Mouse (Mus musculus): ENCODE measurements at regions not wholly inside any gene's neighbourhood (a gene's known extent, or its start where the extent isn't known, plus 50 kb on each side); places are given as distances from the start of the nearest gene placed in this dataset.

DNA sequence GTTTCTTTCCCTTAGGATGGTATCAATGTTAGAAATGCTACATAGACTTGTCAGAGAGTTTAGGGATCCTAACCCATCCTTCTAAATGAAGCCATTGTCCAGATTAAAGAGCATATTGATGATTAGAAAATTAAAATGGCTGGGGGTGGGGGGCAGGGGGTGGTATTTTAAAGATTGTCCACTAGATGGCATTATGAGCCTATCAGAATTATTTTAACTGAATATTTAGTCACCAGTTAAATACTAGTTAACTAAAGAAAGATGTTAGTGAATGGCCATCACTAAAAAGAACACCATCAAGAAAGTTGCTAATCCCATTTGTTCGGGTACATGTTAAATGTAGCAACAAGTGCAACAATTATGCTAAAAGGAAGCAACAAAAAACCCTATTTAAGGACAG lies 1909.6 kb upstream of the 5930422O12Rik start:
- TF ChIP-seq EP300 (IDR thresholded peaks at IDR 0.05; ENCODE audit: low read depth) (no peak), CTCF (IDR thresholded peaks at IDR 0.05; ENCODE audit: low read depth) (peak; percentile 27; the same call in 1 of the 2 replicates)
- no peaks in the 10 kb centered on the region for H3K4me1 ChIP-seq (ENCODE audit: insufficient read depth)
- WGBS (ENCODE audit: insufficient replicate concordance) = 51% methylated on average over 1 of the region's 1 CpGs
- no peaks in the 10 kb centered on the region for H3K36me3 ChIP-seq (replicated peaks; ENCODE audit: insufficient read depth, low read length)
- H3K27ac ChIP-seq (ENCODE audit: low read depth) = no peak overlapping the region
- ATAC-seq = no peak
- H3K9me3 ChIP-seq (ENCODE audit: low read length) = no peaks in the 10 kb centered on the region
- no peak overlapping the region for H3K4me2 ChIP-seq (ENCODE audit: low read depth, low read length)
- DNase-seq = no peak
- H3K27me3 ChIP-seq (ENCODE audit: insufficient read depth, low read length) = no peaks in the 10 kb centered on the region
- H3K9ac ChIP-seq (replicated peaks) = no peak overlapping the region
- no peak overlapping the region for H3K4me3 ChIP-seq (ENCODE audit: low read depth, low read length)

DNA sequence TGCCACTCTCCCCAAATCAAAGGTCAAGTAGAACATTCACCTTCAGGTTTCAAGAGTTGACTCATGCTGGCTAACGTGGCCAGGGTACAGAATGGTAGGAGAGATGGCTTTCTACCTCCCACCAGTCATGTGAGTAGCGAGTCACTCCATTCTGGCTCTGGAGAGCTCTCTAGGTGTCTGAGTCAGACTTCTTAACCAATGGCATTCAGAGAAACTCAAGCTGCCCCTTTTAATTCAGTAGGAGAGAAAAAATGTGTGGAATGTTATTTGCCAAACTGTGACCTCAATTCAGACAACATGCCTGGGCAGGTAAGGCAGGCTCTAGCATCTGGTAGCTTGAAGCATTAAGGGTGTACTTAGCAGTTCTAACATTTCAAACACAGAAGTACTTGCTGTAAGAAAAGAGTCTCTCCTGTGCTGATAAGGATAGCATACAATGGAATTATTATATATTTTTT lies 1907.5 kb upstream of the 5930422O12Rik start:
- peak; percentile 90 for ATAC-seq
- no peak overlapping the region for H3K4me2 ChIP-seq (ENCODE audit: low read depth, low read length)
- no peak overlapping the region; the same call in 1 of the 2 replicates for H3K27ac ChIP-seq (ENCODE audit: low read depth)
- H3K27me3 ChIP-seq (ENCODE audit: insufficient read depth, low read length) = no peaks in the 10 kb centered on the region
- H3K9ac ChIP-seq (replicated peaks) = no peak overlapping the region
- TF ChIP-seq EP300 (IDR thresholded peaks at IDR 0.05; ENCODE audit: low read depth) (peak; percentile 74), CTCF (IDR thresholded peaks at IDR 0.05; ENCODE audit: low read depth) (no peak)
- no peaks in the 10 kb centered on the region for H3K4me1 ChIP-seq (ENCODE audit: insufficient read depth)
- 42% methylated on average over 2 of the region's 2 CpGs for WGBS (ENCODE audit: insufficient replicate concordance)
- peak; percentile 15 for DNase-seq
- H3K9me3 ChIP-seq (ENCODE audit: low read length) = no peaks in the 10 kb centered on the region
- H3K4me3 ChIP-seq (ENCODE audit: low read depth, low read length) = no peak overlapping the region
- no peaks in the 10 kb centered on the region for H3K36me3 ChIP-seq (replicated peaks; ENCODE audit: insufficient read depth, low read length)

DNA sequence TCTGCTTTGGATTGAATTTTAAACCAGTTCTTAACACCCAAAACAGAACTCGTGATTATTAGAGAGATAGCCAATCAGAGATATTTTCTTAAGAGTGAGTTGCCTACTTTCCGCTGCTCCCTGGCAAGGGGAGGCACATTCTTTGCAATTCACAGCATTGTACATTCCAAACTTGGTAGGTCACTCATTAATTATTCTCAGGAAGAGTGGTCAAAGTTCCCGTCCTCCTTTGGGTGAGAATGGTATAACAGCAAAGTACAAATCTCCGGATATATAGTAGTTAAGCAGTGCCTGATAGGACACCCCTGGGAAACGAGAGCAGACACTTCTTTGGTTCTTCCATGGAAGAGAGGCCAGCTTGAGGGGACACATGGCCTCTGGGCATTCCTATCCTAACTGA lies 1903.4 kb upstream of the 5930422O12Rik start:
- Histone ChIP-seq H3K27me3 (ENCODE audit: insufficient read depth, low read length) (no peaks in the 10 kb centered on the region), H3K36me3 (replicated peaks; ENCODE audit: insufficient read depth, low read length) (no peaks in the 10 kb centered on the region), H3K4me2 (ENCODE audit: low read depth, low read length) (no peak overlapping the region), H3K9me3 (ENCODE audit: low read length) (no peaks in the 10 kb centered on the region), H3K4me3 (ENCODE audit: low read depth, low read length) (no peak overlapping the region), H3K4me1 (ENCODE audit: insufficient read depth) (no peaks in the 10 kb centered on the region), H3K9ac (replicated peaks) (no peak overlapping the region), H3K27ac (ENCODE audit: low read depth) (no peak overlapping the region)
- TF ChIP-seq EP300 (IDR thresholded peaks at IDR 0.05; ENCODE audit: low read depth) = no peak
- TF ChIP-seq CTCF (IDR thresholded peaks at IDR 0.05; ENCODE audit: low read depth) = no peak
- no peak for DNase-seq
- ATAC-seq = no peak
- 49% methylated on average over 5 of the region's 5 CpGs for WGBS (ENCODE audit: insufficient replicate concordance)

DNA sequence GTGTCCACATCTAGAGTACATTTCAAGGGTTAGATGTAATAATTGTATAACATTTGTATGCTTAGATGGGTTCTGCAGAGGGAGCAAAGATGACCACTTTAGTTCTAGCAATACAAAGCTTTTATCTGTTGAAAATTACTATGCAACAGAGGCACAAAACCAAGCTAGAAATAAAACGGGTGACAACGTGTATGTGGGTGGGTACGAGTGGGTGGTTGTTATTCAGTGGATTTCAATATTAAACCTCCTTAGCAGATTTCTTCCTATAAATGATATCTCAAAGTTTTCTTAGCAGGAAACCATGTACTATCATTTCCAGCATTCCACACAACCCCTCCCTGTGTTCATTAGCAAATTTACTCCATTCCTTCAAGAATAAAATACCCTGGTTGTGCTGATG lies 1889.3 kb upstream of the 5930422O12Rik start:
- H3K27ac ChIP-seq (ENCODE audit: low read depth) = no peak overlapping the region

DNA sequence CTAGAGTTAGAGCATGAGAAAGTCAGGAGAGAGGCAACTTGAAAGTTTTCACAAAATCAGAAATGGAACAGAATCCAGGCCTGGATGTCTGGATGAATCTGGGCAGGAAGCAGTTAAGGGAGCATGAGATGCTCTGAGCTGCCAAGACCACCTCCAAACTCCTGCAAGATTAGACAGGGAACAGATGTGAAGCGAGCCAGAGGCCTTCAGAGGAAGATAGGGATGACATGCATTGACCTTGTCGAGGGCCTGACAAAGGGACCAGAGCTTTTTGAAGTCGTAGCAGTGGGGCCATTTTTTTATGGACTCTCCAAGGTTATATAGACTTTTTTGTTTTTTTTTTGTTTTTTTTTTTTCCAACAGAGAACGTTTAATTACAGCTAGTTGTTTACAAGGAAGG lies 1886.9 kb upstream of the 5930422O12Rik start:
- Histone ChIP-seq H3K27me3 (ENCODE audit: insufficient read depth, low read length) (no peaks in the 10 kb centered on the region), H3K4me3 (ENCODE audit: low read depth, low read length) (no peak overlapping the region), H3K4me2 (ENCODE audit: low read depth, low read length) (no peak overlapping the region), H3K36me3 (replicated peaks; ENCODE audit: insufficient read depth, low read length) (no peaks in the 10 kb centered on the region), H3K27ac (ENCODE audit: low read depth) (no peak overlapping the region), H3K9me3 (ENCODE audit: low read length) (no peaks in the 10 kb centered on the region), H3K9ac (replicated peaks) (no peak overlapping the region), H3K4me1 (ENCODE audit: insufficient read depth) (no peaks in the 10 kb centered on the region)
- TF ChIP-seq EP300 (IDR thresholded peaks at IDR 0.05; ENCODE audit: low read depth) (no peak), CTCF (IDR thresholded peaks at IDR 0.05; ENCODE audit: low read depth) (no peak)
- ATAC-seq (no peak), DNase-seq (no peak)
- whole genome bisulfite sequencing (ENCODE audit: insufficient replicate concordance) = 16% methylated on average over 4 of the region's 4 CpGs

More for the DNA sequence above, 1889.3 kb upstream of the 5930422O12Rik start:
- TF ChIP-seq CTCF (IDR thresholded peaks at IDR 0.05; ENCODE audit: low read depth) (no peak), EP300 (IDR thresholded peaks at IDR 0.05; ENCODE audit: low read depth) (no peak)
- no peak overlapping the region for H3K4me2 ChIP-seq (ENCODE audit: low read depth, low read length)
- ATAC-seq (no peak), DNase-seq (no peak)
- no peak overlapping the region for H3K4me3 ChIP-seq (ENCODE audit: low read depth, low read length)
- 81% methylated on average over 3 of the region's 3 CpGs for WGBS (ENCODE audit: insufficient replicate concordance)
- H3K9me3 ChIP-seq (ENCODE audit: low read length) = no peaks in the 10 kb centered on the region
- no peaks in the 10 kb centered on the region for H3K4me1 ChIP-seq (ENCODE audit: insufficient read depth)
- no peaks in the 10 kb centered on the region for H3K27me3 ChIP-seq (ENCODE audit: insufficient read depth, low read length)
- no peaks in the 10 kb centered on the region for H3K36me3 ChIP-seq (replicated peaks; ENCODE audit: insufficient read depth, low read length)
- H3K9ac ChIP-seq (replicated peaks) = no peak overlapping the region

DNA sequence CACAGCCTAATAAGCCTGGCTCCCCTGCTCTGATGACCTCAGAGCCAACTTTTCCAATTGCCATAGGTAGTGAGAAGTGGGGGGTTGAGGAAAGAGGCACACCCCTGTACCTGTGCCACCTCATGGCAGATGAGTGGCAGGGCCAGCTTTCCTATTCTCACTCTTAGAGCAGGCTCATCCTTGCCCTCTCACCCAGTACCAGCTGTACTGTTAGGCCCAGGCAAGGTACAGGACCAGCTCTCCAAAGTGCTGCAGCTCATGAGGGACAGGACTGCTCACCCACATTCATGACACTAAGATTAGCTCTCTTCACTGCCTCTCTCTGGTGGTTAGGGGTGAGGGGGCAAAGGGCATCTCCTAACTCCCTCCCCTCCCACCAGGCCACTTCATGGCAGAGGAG lies 1854.4 kb upstream of the 5930422O12Rik start:
- DNase-seq (no peak), ATAC-seq (no peak)
- Histone ChIP-seq H3K9me3 (ENCODE audit: low read length) (no peaks in the 10 kb centered on the region), H3K4me3 (ENCODE audit: low read depth, low read length) (no peak overlapping the region), H3K27me3 (ENCODE audit: insufficient read depth, low read length) (no peaks in the 10 kb centered on the region), H3K27ac (ENCODE audit: low read depth) (no peak overlapping the region), H3K9ac (replicated peaks) (no peak overlapping the region), H3K4me2 (ENCODE audit: low read depth, low read length) (no peak overlapping the region), H3K36me3 (replicated peaks; ENCODE audit: insufficient read depth, low read length) (no peaks in the 10 kb centered on the region), H3K4me1 (ENCODE audit: insufficient read depth) (no peaks in the 10 kb centered on the region)
- TF ChIP-seq CTCF (IDR thresholded peaks at IDR 0.05; ENCODE audit: low read depth) (no peak), EP300 (IDR thresholded peaks at IDR 0.05; ENCODE audit: low read depth) (no peak)

DNA sequence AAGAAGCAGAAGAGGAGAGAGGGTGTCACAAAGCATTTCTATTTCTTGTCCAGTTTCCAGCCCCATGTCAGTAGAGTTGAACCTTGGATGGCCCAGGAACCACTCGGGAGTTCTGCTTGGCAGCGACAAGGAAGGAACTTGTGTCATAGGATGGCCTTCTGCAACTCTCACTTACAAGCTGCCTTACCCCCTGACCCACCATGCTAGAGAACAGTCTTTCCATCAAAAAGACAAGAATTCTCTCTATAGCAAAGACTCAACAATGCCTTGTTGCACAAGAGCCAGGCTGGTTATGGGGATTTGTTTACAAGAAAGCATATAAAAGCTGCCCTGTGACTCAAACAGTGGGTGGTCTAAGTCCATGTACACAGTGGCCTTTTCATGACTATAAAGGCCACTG lies 1852.4 kb upstream of the 5930422O12Rik start:
- H3K36me3 ChIP-seq (replicated peaks; ENCODE audit: insufficient read depth, low read length) = no peaks in the 10 kb centered on the region
- TF ChIP-seq EP300 (IDR thresholded peaks at IDR 0.05; ENCODE audit: low read depth) = no peak
- no peak for TF ChIP-seq CTCF (IDR thresholded peaks at IDR 0.05; ENCODE audit: low read depth)
- ATAC-seq = no peak

More for the DNA sequence above, 1852.4 kb upstream of the 5930422O12Rik start:
- WGBS (ENCODE audit: insufficient replicate concordance) = 62% methylated on average over 2 of the region's 2 CpGs
- no peak overlapping the region for H3K4me3 ChIP-seq (ENCODE audit: low read depth, low read length)
- no peak overlapping the region for H3K27ac ChIP-seq (ENCODE audit: low read depth)
- no peak for DNase-seq
- no peaks in the 10 kb centered on the region for H3K9me3 ChIP-seq (ENCODE audit: low read length)
- no peak overlapping the region for H3K9ac ChIP-seq (replicated peaks)
- no peaks in the 10 kb centered on the region for H3K27me3 ChIP-seq (ENCODE audit: insufficient read depth, low read length)
- H3K4me1 ChIP-seq (ENCODE audit: insufficient read depth) = no peaks in the 10 kb centered on the region
- no peak overlapping the region for H3K4me2 ChIP-seq (ENCODE audit: low read depth, low read length)

Measured in liver, postnatal 0 days (tissue).